Mouse (Mus musculus) spleen, postnatal 14 days (tissue): Measurements from ENCODE around the gene Fam185a.

ENCODE experiments used
- DNase-seq, 2 experiments: peaks; one replicate each; pipeline ENCODE4 v3.0.0; 2021 to 2022; ENCODE audit warnings: low spot score in 2 of 2

Fam185a gene

DNA sequence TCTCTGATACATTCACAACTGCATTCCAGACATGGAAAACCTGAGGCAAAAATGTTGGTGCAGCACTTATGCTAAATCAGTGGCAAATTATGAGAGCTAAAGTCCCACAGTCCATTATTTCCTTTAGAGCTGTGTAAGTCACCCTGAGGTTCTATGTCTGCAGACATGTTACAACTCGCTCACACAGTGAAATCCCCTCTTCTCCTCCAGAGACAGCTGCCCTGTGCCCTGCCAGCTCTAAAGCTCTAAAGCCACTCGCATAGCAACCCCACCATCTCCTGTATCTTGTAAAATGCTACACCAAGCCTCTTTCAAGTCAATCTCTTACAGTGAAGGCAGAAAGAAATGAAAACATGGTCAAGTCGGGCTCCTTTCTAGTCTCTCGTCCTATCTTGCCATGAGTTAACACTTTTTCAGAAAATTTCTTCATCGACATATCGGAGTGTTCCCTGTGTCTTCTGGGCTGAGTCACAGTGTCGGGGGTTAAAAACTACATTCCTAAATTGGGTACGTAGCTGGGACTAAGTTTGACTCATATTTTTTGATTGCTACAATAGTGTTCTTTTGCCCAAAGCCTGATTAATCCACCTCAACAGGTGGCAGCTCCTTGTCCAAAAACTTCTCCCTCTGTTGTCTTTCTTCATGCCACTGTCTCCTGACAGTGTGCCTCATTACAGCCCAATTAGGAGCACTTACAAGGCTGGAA is 68.7 kb downstream of the Fam185a start:
- DNase-seq: no peak

DNA sequence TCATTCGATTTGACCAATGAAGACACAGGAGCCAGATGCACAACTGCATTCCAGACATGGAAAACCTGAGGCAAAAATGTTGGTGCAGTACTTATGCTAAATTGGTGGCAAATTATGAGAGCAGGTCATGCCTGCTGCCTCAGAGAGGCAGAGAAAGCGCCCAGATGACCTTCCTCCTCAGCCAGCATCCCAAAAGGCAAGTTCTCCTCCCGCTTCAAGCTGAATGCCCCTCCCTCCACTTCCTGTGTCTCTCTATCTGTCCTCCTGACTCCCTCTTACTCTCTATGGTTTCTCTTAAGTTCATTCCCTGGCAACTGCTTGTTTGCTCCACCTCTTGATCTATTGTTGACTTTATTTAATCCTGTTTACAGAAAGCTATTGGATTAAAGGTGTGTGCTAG is 70.0 kb downstream of the Fam185a start:
- DNase-seq: no peak

DNA sequence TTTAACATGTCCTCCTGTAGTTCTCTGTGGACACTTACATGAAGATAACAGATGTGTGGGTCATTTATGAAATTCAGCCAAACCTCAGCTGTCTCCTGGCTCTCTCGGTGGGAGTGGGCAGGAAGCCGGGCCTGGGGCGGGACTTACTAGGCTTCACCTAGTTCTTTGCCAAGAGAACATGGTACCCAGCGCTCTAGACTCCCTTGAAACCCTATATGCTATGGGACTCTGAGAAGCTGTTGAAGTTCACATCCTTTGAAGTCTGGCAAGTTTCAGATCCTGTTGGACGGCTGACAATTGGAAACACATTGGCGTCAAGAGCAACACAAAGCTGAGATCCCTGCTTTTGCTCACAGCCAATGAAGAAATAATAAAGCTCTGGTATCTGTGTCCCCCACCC is 71.6 kb downstream of the Fam185a start:
- no peak for DNase-seq

DNA sequence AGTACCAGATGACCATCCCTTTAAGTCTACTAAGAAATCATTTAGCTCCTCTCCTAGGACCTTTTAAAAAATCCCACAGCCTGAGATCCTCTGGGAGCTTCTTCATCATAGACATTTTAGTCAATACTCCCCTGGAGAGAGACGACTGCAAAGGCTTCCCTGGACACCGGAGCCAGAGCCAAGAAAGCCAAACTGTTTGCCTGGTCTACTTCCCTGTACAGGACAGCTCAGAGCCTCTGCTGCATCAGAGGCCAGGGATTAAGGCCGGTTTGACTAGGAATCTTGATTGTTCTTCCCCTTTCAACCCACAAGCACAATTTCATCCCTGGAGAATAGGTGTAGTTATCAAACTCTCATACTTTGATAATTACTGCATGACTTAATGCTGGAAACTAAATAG is 72.1 kb downstream of the Fam185a start:
- DNase-seq: no peak

GRCm38 (mm10) chr5:21498490-21498889 is 73.7 kb downstream of the Fam185a start:
- DNase-seq: no peak

DNA sequence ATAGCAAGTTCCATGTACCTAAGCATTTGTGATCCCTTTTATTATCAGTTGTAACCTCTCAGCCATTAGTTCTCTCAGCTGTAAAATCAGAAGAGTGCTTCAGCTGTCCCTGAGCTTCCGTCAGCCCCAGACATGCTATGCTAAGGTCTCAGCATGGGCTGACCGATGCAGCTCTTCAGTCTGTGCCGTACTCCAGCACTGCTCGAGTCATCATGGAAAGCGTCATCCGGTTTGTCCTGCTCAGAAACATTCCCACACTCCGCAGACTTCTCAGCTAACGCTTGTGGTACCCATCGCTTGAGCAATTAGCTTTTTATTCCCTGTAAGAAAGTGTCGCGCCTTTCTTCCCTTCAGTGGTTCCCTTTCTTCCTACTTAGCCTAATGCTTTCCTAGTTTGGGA is 74.2 kb downstream of the Fam185a start:
- DNase-seq: no peak

- DNase-seq: no peak
These were observed 75.4 kb downstream of the Fam185a start for GRCm38 (mm10) chr5:21500133-21500532.

DNA sequence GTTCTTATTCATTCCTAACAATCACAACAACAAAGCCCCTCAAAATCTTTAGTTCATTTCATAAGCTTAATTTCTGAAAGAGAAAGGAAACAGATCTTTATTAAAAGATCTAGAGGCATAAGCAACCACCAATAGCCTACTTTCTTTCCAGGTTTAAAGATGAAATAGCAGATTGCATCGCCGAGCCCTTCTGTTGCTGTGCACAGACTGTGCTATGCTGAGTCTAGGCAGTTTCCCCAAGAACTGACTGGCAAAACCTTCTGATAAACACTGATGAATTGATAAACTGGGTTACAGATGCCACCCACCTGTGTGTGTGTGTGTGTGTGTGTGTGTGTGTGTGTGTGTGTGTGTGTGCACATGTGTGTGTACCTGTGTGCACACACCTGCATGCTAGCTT is 76.2 kb downstream of the Fam185a start:
- no peak for DNase-seq

DNA sequence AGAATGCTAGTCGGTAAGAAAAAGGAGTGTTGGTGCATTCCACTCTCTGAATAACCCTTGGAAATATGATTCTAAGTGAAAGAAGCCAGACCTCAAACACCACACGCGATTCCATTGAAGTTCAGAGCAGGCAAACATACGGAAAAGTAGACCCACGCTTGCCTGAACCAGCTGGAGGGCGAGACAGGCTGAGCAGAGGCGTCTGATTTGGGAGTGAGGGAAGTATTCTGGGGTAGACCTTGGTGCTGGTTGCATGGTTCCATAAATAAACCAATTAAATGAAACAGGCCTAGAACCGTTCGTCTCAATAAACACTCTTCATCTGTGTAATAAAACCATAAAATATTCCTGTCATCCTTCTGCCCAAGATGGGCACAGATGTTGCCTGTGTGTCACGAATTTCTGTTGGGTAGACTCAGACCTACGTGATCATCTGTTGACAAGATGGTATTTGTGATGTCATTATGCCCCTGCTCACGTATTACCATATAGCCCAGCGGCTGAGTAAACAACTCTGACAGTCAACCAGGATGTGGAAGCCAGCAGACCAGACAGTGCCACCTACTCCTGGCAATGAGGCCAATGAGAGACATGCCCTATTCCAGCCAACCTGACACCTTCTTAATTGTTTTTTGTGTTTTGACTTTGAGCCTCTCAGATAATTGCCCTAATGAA is 78.3 kb downstream of the Fam185a start:
- DNase-seq: no peak

DNA sequence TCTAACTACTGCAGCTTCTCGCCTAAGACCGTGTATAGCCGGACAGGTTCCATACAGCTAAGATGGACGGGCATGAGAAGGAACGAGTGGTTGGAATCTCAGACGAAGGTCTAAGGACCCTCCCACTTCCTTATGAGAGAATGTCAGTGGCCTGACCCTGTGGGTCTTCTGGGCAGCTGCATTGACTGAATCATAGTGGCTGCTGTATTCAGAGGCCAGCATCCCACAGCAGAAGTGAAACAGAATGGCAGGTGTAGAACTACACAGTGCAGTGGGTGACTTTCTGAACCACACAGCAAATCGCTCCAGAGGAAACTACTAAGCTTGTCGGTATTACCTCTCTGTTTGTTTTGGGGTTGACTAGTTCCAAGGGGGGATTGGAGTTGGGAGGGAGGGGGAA is 80.4 kb downstream of the Fam185a start:
- no peak for DNase-seq

GRCm38 (mm10) chr5:21506887-21507286 is 82.1 kb downstream of the Fam185a start:
- DNase-seq: no peak

- no peak for DNase-seq
These were observed 85.0 kb downstream of the Fam185a start for GRCm38 (mm10) chr5:21509801-21510200.

DNA sequence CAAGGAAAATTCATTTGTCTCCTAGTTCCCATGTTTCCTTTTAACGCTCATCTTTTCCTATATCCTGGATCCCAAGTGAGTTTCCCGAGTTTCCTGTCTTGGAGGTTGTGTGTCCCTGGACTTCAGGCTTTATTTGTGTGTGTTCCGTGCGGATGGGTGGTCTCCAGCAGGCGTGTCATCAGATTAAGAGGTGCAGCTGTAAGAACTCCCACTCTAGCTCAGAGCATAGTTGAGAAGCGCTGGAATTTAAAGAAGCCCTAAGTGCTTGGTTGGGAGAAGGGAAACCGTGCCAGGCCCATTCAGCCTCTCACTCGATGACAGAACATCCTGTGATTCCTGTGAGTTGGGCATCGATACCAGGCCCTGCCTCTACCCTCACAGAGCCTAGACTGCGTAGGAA is 88.6 kb downstream of the Fam185a start:
- DNase-seq: no peak

- DNase-seq: no peak
These were observed 92.8 kb downstream of the Fam185a start for GRCm38 (mm10) chr5:21517562-21517961.

DNA sequence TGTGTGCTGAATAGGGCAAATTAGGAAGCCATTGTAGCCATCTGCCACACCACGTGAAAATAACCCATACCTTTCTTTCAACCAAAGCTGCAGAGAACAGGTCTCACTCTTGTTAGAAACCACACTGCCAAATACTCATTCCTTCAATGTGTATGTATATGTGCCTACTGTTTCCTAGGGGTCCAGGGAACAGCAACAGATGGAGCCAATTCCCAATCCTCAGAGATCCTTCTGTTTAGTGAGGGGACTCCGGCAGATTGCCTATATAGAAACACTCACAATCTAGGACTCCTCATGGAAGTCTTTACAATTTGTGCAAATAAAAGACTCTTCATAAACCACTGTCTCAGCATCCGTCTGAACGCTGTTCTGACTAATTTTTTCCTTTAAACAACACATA is 93.4 kb downstream of the Fam185a start:
- no peak for DNase-seq

GRCm38 (mm10) chr5:21519166-21519565 is 94.4 kb downstream of the Fam185a start:
- DNase-seq: no peak

- no peak for DNase-seq
These were observed 102.2 kb downstream of the Fam185a start for GRCm38 (mm10) chr5:21526835-21527485.

DNA sequence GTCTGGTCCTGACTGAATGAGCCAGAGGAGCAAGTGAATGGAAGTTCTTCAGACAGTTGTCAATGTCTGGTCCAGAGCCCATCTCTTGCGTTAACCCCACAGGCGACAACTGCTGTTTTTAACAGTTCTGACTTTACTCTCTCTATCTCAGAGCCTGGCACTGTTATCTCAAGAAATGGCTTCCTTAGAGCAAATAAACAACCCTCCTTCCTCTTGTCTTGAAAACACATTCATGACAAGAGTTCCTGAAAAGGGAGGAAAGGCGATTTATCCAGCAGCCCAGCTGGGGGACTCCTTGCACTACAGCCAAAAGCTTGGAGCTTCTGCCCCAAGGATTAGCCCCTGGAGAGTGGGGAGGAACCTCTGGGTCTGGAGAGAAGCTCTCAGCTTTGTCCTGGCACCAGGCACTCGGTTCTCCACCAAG is 102.7 kb downstream of the Fam185a start:
- DNase-seq: no peak

DNA sequence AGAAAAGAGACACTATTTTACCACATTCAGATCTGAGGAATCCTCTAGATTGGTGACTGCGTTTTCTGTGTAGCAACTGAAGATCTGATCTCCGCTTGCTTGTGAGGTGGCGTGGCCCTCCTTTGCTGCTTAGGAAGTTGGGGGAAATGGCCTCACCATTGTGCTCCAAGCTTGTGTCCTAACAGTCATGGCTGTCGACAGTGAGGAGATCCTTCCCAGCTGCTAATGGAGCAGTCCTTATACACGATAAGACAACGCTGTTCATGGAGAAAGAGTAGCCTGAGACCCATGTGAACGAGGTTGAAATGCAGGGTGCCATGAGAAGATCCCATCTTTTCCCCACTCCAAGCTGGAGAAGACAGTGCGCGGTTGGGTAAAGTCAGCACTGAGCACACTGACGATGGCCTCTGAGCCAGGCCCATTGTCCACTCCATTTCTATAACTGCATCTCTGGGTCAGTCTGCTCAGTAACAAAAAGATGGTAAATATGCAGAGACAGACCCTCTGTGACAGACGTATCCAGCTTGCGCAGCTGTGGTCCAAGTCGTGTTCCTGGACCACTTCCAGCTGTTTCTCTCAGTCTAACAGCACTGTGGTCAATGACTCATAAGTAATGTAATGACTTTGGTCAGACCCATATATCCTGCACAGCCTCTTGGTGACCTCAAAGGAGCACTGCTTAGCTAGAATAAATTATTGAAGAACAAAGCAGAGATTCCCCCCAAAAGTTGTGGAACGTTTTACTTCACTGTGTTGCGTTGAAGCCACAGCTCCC is 103.5 kb downstream of the Fam185a start:
- DNase-seq: no peak

GRCm38 (mm10) chr5:21529110-21529720 is 104.5 kb downstream of the Fam185a start:
- no peak for DNase-seq
